In genomic region chr5:114591151-114591561, GRCm38 (mm10) we compare ENCODE assay signal across 8 mouse cellular contexts. TPM values are rescaled to one million over a fixed set of nuclear protein-coding genes. Genes with fewer than 3 reads are reported as not detected.
DNase-seq lines count a peak whose midpoint lies in the region; ATAC-seq and TF ChIP-seq lines count a peak whose summit lies in the region.
"Had no signal": no experiment of that assay in that cellular context is flagged by ENCODE, and none has a peak within 500 bp of the region (broad histone marks: within the 10 kb centered on the region; RNA-seq: fewer than 3 reads in every experiment).

No protein-coding gene starts in this region.

- no peak for DNase-seq in lung, adult 2 months
- no peak for DNase-seq in embryonic facial prominence, embryonic 10.5 days (ENCODE audit: low spot score)
- no peak for DNase-seq in spleen, adult 12 weeks (ENCODE audit: low spot score)
- DNase-seq in frontal cortex, postnatal 25 days (ENCODE audit: low spot score in 2 of 2): no peak

- H3K4me2 ChIP-seq in lung, embryonic 16.5 days (ENCODE audit: low read depth, low read length): peak overlapping the region; percentile 22; the same call in 1 of the 2 replicates
- H3K4me2 ChIP-seq in hindbrain, embryonic 12.5 days (replicated peaks): peak overlapping the region; percentile 11; the same call in 1 of the 2 replicates
- peak overlapping the region; percentile 27 for H3K4me2 ChIP-seq in midbrain, embryonic 13.5 days (replicated peaks)

- no peaks in the 10 kb centered on the region for H3K9me3 ChIP-seq in lung, embryonic 16.5 days (ENCODE audit: control insufficient read depth, low read length)
- H3K9me3 ChIP-seq in embryonic facial prominence, embryonic 10.5 days: no peaks in the 10 kb centered on the region
- no peaks in the 10 kb centered on the region for H3K9me3 ChIP-seq in hindbrain, embryonic 12.5 days (replicated peaks)
- no peaks in the 10 kb centered on the region for H3K9me3 ChIP-seq in midbrain, embryonic 13.5 days

- peaks cover 63% of the 10 kb centered on the region for H3K4me1 ChIP-seq in lung, embryonic 16.5 days (replicated peaks; ENCODE audit: control insufficient read depth, insufficient read depth, low read length)
- peaks cover 21% of the 10 kb centered on the region for H3K4me1 ChIP-seq in lung, adult 2 months (ENCODE audit: control insufficient read depth, insufficient read depth, low read length)
- H3K4me1 ChIP-seq in embryonic facial prominence, embryonic 10.5 days: peaks cover 95% of the 10 kb centered on the region
- H3K4me1 ChIP-seq in hindbrain, embryonic 12.5 days: peaks cover 81% of the 10 kb centered on the region
- peaks cover 92% of the 10 kb centered on the region for H3K4me1 ChIP-seq in midbrain, embryonic 13.5 days (replicated peaks)

- H3K4me3 ChIP-seq in lung, embryonic 16.5 days (ENCODE audit: low read length): no peak overlapping the region
- no peak overlapping the region for H3K4me3 ChIP-seq in lung, adult 2 months (replicated peaks; ENCODE audit: extremely low read depth, low read depth, low read length)
- H3K4me3 ChIP-seq in embryonic facial prominence, embryonic 10.5 days: no peak overlapping the region
- no peak overlapping the region for H3K4me3 ChIP-seq in hindbrain, embryonic 12.5 days
- no peak overlapping the region for H3K4me3 ChIP-seq in midbrain, embryonic 13.5 days (replicated peaks)

- peak; percentile 13 for ATAC-seq in lung, embryonic 16.5 days (ENCODE audit: low read depth)
- peak; percentile 37; the same call in 1 of the 2 replicates for ATAC-seq in hindbrain, embryonic 12.5 days (ENCODE audit: low FRiP score)
- ATAC-seq in midbrain, embryonic 13.5 days: peak; percentile 10; the same call in 1 of the 2 replicates
- ATAC-seq: Patski had no signal

- no peak for TF ChIP-seq CTCF in lung, adult 2 months (IDR thresholded peaks at IDR 0.05; ENCODE audit: insufficient read depth, low read length)

- WGBS in lung, embryonic 16.5 days: 12% methylated on average over 15 of the region's 15 CpGs
- 23% methylated on average over 15 of the region's 15 CpGs for whole genome bisulfite sequencing in lung, adult 2 months
- WGBS in embryonic facial prominence, embryonic 10.5 days: 72% methylated on average over 15 of the region's 15 CpGs
- WGBS in hindbrain, embryonic 12.5 days: 26% methylated on average over 15 of the region's 15 CpGs
- WGBS in midbrain, embryonic 13.5 days: 12% methylated on average over 15 of the region's 15 CpGs

- 0 out of 2 replicates have a peak overlapping the region, but pooled peaks have one; percentile 17 for H3K9ac ChIP-seq in lung, embryonic 16.5 days (ENCODE audit: low read length)
- H3K9ac ChIP-seq in hindbrain, embryonic 12.5 days: peak overlapping the region; percentile 42; the same call in 1 of the 2 replicates
- H3K9ac ChIP-seq in midbrain, embryonic 13.5 days (replicated peaks): no peak overlapping the region

- no peaks in the 10 kb centered on the region for H3K27me3 ChIP-seq in lung, embryonic 16.5 days (ENCODE audit: control insufficient read depth, insufficient read depth, low read depth, low read length)
- no peaks in the 10 kb centered on the region; the same call in 1 of the 2 replicates for H3K27me3 ChIP-seq in embryonic facial prominence, embryonic 10.5 days (replicated peaks; ENCODE audit: low read depth, poor library complexity, severe bottlenecking)
- H3K27me3 ChIP-seq in hindbrain, embryonic 12.5 days: no peaks in the 10 kb centered on the region
- peaks cover 19% of the 10 kb centered on the region for H3K27me3 ChIP-seq in midbrain, embryonic 13.5 days
- H3K27me3 ChIP-seq: Patski had no signal

- peak overlapping the region; percentile 56 for H3K27ac ChIP-seq in lung, embryonic 16.5 days (ENCODE audit: low read length)
- peak overlapping the region; percentile 61; the same call in 1 of the 2 replicates for H3K27ac ChIP-seq in embryonic facial prominence, embryonic 10.5 days (replicated peaks)
- H3K27ac ChIP-seq in hindbrain, embryonic 12.5 days: peak overlapping the region; percentile 79
- H3K27ac ChIP-seq in midbrain, embryonic 13.5 days: peak overlapping the region; percentile 79

- H3K36me3 ChIP-seq in lung, embryonic 16.5 days (ENCODE audit: control insufficient read depth, insufficient read depth, low read length): no peaks in the 10 kb centered on the region
- H3K36me3 ChIP-seq in embryonic facial prominence, embryonic 10.5 days (replicated peaks): peaks cover 19% of the 10 kb centered on the region
- 0 out of 2 replicates have a peak, but pooled peaks cover 8% of the 10 kb centered on the region for H3K36me3 ChIP-seq in hindbrain, embryonic 12.5 days
- peaks cover 18% of the 10 kb centered on the region for H3K36me3 ChIP-seq in midbrain, embryonic 13.5 days

- no peak for TF ChIP-seq POLR2A in lung, adult 2 months (IDR thresholded peaks at IDR 0.05; ENCODE audit: borderline replicate concordance, extremely low read depth, low read depth, low read length)

RNA-seq across cellular contexts. Expression of gene Fam222a, which starts 23.3 kb away (rescaled TPM):
- polyA plus RNA-seq in lung, embryonic 16.5 days (2015; fragmentation: Nextera tagmentation; extraction: Ambion mirVana): 2.2 and 2.3 TPM in 2 replicates
- 7.6 and 8.0 TPM in 2 replicates for polyA plus RNA-seq in lung, adult 2 months (2012; rRNA removed)
- polyA plus RNA-seq in embryonic facial prominence, embryonic 10.5 days (2016; fragmentation: Nextera tagmentation; extraction: Ambion mirVana): 2.3 and 3.8 TPM in 2 replicates
- 9.4 and 9.9 TPM in 2 replicates for polyA plus RNA-seq in hindbrain, embryonic 12.5 days (2016; fragmentation: Nextera tagmentation; extraction: Ambion mirVana)
- 5.1 and 6.1 TPM in 2 replicates for polyA plus RNA-seq in midbrain, embryonic 13.5 days (2015; fragmentation: Nextera tagmentation; extraction: Ambion mirVana)
